Comparison of ENCODE assay signal across 35 mouse cellular contexts in the genomic region with DNA sequence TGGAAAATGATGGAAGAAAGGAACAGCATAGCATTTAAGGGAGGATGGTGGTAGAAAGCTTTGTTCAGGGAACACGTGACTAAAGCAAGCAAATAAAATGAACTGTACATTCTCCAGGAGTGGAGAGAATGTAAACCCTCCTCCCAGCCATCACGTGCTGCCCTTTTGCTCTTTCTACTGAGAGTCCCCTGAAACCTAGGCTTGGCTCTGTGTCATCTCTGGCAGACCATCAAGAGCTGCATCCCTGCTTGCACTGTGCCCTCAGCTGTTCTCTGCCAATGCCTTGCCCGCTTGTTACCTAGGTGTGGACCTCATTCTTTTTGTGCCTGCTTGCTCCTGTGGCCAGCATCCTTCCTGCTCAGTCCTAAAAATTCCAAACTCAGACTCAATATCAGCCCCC. TPM values are rescaled to one million over a fixed set of nuclear protein-coding genes. Genes with fewer than 3 reads are reported as not detected.
DNase-seq lines count a peak whose midpoint lies in the region; ATAC-seq and TF ChIP-seq lines count a peak whose summit lies in the region.
"Had no signal": no experiment of that assay in that cellular context is flagged by ENCODE, and none has a peak within 500 bp of the region (broad histone marks: within the 10 kb centered on the region; RNA-seq: fewer than 3 reads in every experiment).

No protein-coding gene starts in this region.

- H3K79me2 ChIP-seq in MEL (ENCODE audit: control insufficient read depth, insufficient read depth, low read length, poor library complexity) = no peaks in the 10 kb centered on the region

- H3K4me3 ChIP-seq in kidney, adult 2 months (ENCODE audit: insufficient read depth, low read depth, low read length) = no peak overlapping the region
- H3K4me3 ChIP-seq in kidney, embryonic 16.5 days (ENCODE audit: low read length) = no peak overlapping the region
- H3K4me3 ChIP-seq in MEL (ENCODE audit: control insufficient read depth in 1 of 2, insufficient read depth in 1 of 2, low read depth in 2 of 2, low read length in 2 of 2) = no peak overlapping the region
- H3K4me3 ChIP-seq in heart, embryonic 10.5 days = no peak overlapping the region
- H3K4me3 ChIP-seq: forebrain, embryonic 13.5 days; hindbrain, embryonic 12.5 days; intestine, embryonic 15.5 days; left cerebral cortex, adult 2 months; limb, embryonic 12.5 days; lung, embryonic 15.5 days; midbrain, embryonic 10.5 days; midbrain, embryonic 15.5 days; neural tube, embryonic 15.5 days had no signal

- H3K27ac ChIP-seq in kidney, adult 2 months (ENCODE audit: insufficient read depth, low read depth, low read length) = peak overlapping the region; percentile 98
- H3K27ac ChIP-seq in kidney, embryonic 16.5 days (ENCODE audit: low read length) = no peak overlapping the region
- H3K27ac ChIP-seq in MEL (ENCODE audit: control insufficient read depth, low read depth, low read length) = no peak overlapping the region
- H3K27ac ChIP-seq in heart, embryonic 10.5 days = no peak overlapping the region
- H3K27ac ChIP-seq: forebrain, embryonic 13.5 days; hindbrain, embryonic 12.5 days; hindbrain, postnatal 0 days; intestine, embryonic 15.5 days; left cerebral cortex, adult 2 months; limb, embryonic 12.5 days; liver, embryonic 14.5 days; lung, embryonic 15.5 days; midbrain, embryonic 10.5 days; midbrain, embryonic 15.5 days; neural tube, embryonic 15.5 days; stomach, postnatal 0 days had no signal

- TF ChIP-seq POLR2A in kidney, adult 2 months (IDR thresholded peaks at IDR 0.05; ENCODE audit: low read depth, low read length) = no peak
- TF ChIP-seq POLR2A in MEL (IDR thresholded peaks at IDR 0.05; ENCODE audit: control insufficient read depth in 1 of 2, insufficient read depth in 1 of 2, low read depth in 1 of 2, low read length in 2 of 2, poor library complexity in 1 of 2) = no peak

- TF ChIP-seq RAD21 in MEL (IDR thresholded peaks at IDR 0.05; ENCODE audit: low read depth, low read length) = no peak

- no peaks in the 10 kb centered on the region for H3K27me3 ChIP-seq in kidney, adult 2 months (replicated peaks; ENCODE audit: control insufficient read depth, insufficient read depth, low read length)
- no peaks in the 10 kb centered on the region for H3K27me3 ChIP-seq in kidney, embryonic 16.5 days (ENCODE audit: insufficient read depth, low read length)
- no peaks in the 10 kb centered on the region for H3K27me3 ChIP-seq in MEL (ENCODE audit: control insufficient read depth in 1 of 2, insufficient read depth in 2 of 2, low read length in 2 of 2)
- no peaks in the 10 kb centered on the region for H3K27me3 ChIP-seq in heart, embryonic 10.5 days (ENCODE audit: insufficient read depth, poor library complexity, severe bottlenecking)
- H3K27me3 ChIP-seq: forebrain, embryonic 13.5 days; hindbrain, embryonic 12.5 days; intestine, embryonic 15.5 days; limb, embryonic 12.5 days; lung, embryonic 15.5 days; midbrain, embryonic 15.5 days had no signal

- H3K4me2 ChIP-seq in kidney, embryonic 16.5 days (replicated peaks; ENCODE audit: low read depth, low read length) = no peak overlapping the region
- H3K4me2 ChIP-seq: forebrain, embryonic 13.5 days; heart, embryonic 11.5 days; hindbrain, embryonic 12.5 days; intestine, embryonic 15.5 days; limb, embryonic 12.5 days; lung, embryonic 15.5 days; midbrain, embryonic 15.5 days; neural tube, embryonic 15.5 days had no signal

- peak; percentile 96 for DNase-seq in kidney, adult 2 months
- no peak for DNase-seq in MEL (ENCODE audit: low read depth, low spot score)
- DNase-seq in kidney, adult 9 months = peak; percentile 95
- DNase-seq in kidney, postnatal 36 days = peak; percentile 89 to 95
- DNase-seq in heart, embryonic 10.5 days (ENCODE audit: low spot score) = no peak
- DNase-seq: cerebellum, adult 8-10 months; cerebellum, postnatal 25 days; gastrocnemius, postnatal 25 days; heart, postnatal 36 days; layer of hippocampus, adult 9-11 months; right cerebral cortex, postnatal 25 days; spleen, adult 18-20 months; thymus, postnatal 4 days had no signal

- 46% methylated on average over 3 of the region's 3 CpGs for WGBS in kidney, adult 2 months
- 82% methylated on average over 3 of the region's 3 CpGs for WGBS in kidney, embryonic 16.5 days
- 74% methylated on average over 3 of the region's 3 CpGs for WGBS in heart, embryonic 10.5 days

- ATAC-seq in kidney, embryonic 16.5 days (ENCODE audit: low FRiP score, low TSS enrichment) = no peak
- no peak for ATAC-seq in CD4-positive, CD25-positive, alpha-beta regulatory T cell, adult 4 months
- ATAC-seq: activated CD4-positive, CD25-positive, alpha-beta regulatory T cell, adult 4 months; forebrain, embryonic 13.5 days; hindbrain, postnatal 0 days; intestine, embryonic 15.5 days; midbrain, embryonic 15.5 days had no signal

- no peak for TF ChIP-seq CTCF in kidney, adult 2 months (conservative IDR thresholded peaks at IDR 0.05; ENCODE audit: insufficient read depth, insufficient read length, low read depth, low read length)
- no peak for TF ChIP-seq CTCF in MEL (IDR thresholded peaks at IDR 0.05 in 2 of 3, conservative IDR thresholded peaks at IDR 0.05 in 1 of 3; ENCODE audit: control insufficient read depth in 1 of 3, insufficient read depth in 1 of 3, low read depth in 2 of 3, low read length in 3 of 3, poor library complexity in 1 of 3, severe bottlenecking in 1 of 3)

- no peaks in the 10 kb centered on the region for H3K36me3 ChIP-seq in kidney, adult 2 months (ENCODE audit: control insufficient read depth, insufficient read depth, low read length)
- no peaks in the 10 kb centered on the region for H3K36me3 ChIP-seq in kidney, embryonic 16.5 days (ENCODE audit: insufficient read depth, low read length)
- no peaks in the 10 kb centered on the region for H3K36me3 ChIP-seq in MEL (ENCODE audit: control insufficient read depth in 1 of 2, insufficient read depth in 2 of 2, low read length in 2 of 2)
- H3K36me3 ChIP-seq in heart, embryonic 10.5 days = no peaks in the 10 kb centered on the region
- H3K36me3 ChIP-seq: hindbrain, embryonic 12.5 days; intestine, embryonic 15.5 days; limb, embryonic 12.5 days; lung, embryonic 15.5 days; midbrain, embryonic 10.5 days; midbrain, embryonic 15.5 days; neural tube, embryonic 15.5 days had no signal

- H3K4me1 ChIP-seq in kidney, adult 2 months (ENCODE audit: control insufficient read depth, insufficient read depth, low read length) = peaks cover 28% of the 10 kb centered on the region
- 0 out of 2 replicates have a peak, but pooled peaks cover 5% of the 10 kb centered on the region for H3K4me1 ChIP-seq in kidney, embryonic 16.5 days (ENCODE audit: insufficient read depth, low read length)
- no peaks in the 10 kb centered on the region for H3K4me1 ChIP-seq in MEL (ENCODE audit: control insufficient read depth in 1 of 2, insufficient read depth in 2 of 2, low read length in 2 of 2)
- H3K4me1 ChIP-seq in heart, embryonic 10.5 days = no peaks in the 10 kb centered on the region
- H3K4me1 ChIP-seq: hindbrain, embryonic 12.5 days; limb, embryonic 12.5 days had no signal

- TF ChIP-seq EP300 in MEL (IDR thresholded peaks at IDR 0.05; ENCODE audit: low read depth in 1 of 2, low read length in 2 of 2) = no peak

- no peaks in the 10 kb centered on the region for H3K9me3 ChIP-seq in kidney, embryonic 16.5 days (ENCODE audit: low read length)
- no peaks in the 10 kb centered on the region for H3K9me3 ChIP-seq in MEL (replicated peaks; ENCODE audit: insufficient read depth, low read length)
- no peaks in the 10 kb centered on the region for H3K9me3 ChIP-seq in heart, embryonic 10.5 days
- H3K9me3 ChIP-seq: forebrain, embryonic 13.5 days; hindbrain, embryonic 12.5 days; intestine, embryonic 15.5 days; limb, embryonic 12.5 days; lung, embryonic 15.5 days; midbrain, embryonic 10.5 days; midbrain, embryonic 15.5 days; neural tube, embryonic 15.5 days had no signal

- H3K9ac ChIP-seq in kidney, embryonic 16.5 days (replicated peaks; ENCODE audit: low read length) = no peak overlapping the region
- H3K9ac ChIP-seq in MEL (ENCODE audit: control insufficient read depth, low read depth, low read length, poor library complexity, severe bottlenecking) = no peak overlapping the region
- H3K9ac ChIP-seq: forebrain, embryonic 13.5 days; hindbrain, embryonic 12.5 days; intestine, embryonic 15.5 days; limb, embryonic 12.5 days; liver, embryonic 14.5 days; lung, embryonic 15.5 days; midbrain, embryonic 15.5 days; neural tube, embryonic 15.5 days had no signal

RNA-seq across cellular contexts. Expression of a gene that starts 1.5 kb away (rescaled TPM):
- 1.4 and 2.2 TPM in 2 replicates for polyA plus RNA-seq in kidney, adult 2 months (2012; rRNA removed)
- polyA plus RNA-seq in kidney, embryonic 16.5 days (2015; fragmentation: Nextera tagmentation; extraction: Ambion mirVana) = 0.10 and 0.21 TPM in 2 replicates
- 0.12 TPM in 1 of 2 replicates, not detected in the other for total RNA-seq in MEL (2012; rRNA removed)
- not detected for polyA plus RNA-seq in MEL (2012; ENCODE audit: insufficient read depth in 1 of 2, insufficient read length in 2 of 2, low read depth in 1 of 2, low replicate concordance in 2 of 2, missing spikeins in 1 of 2)
- polyA plus RNA-seq in heart, embryonic 10.5 days (2016; fragmentation: Nextera tagmentation; extraction: Ambion mirVana) = not detected in 2 replicates
- polyA plus RNA-seq in CD4-positive, CD25-positive, alpha-beta regulatory T cell, adult 4 months (2017; shearing (Covaris generic)) = not detected
- total RNA-seq: gastrocnemius, postnatal 25 days; heart, postnatal 36 days; hindbrain, postnatal 0 days; left cerebral cortex, adult 2 months; left cerebral cortex, postnatal 25 days; megakaryocyte progenitor cell, adult 5-6 weeks had no signal
- polyA plus RNA-seq: activated CD4-positive, CD25-positive, alpha-beta regulatory T cell, adult 4 months; embryonic facial prominence, embryonic 11.5 days; forebrain, embryonic 13.5 days; heart, embryonic 11.5 days; heart, embryonic 16.5 days; intestine, embryonic 15.5 days; limb, embryonic 12.5 days; liver, embryonic 14.5 days; lung, embryonic 15.5 days; midbrain, embryonic 10.5 days; midbrain, embryonic 15.5 days; stomach, postnatal 0 days; thymus, postnatal 0 days had no signal

RNA-seq across cellular contexts. Expression of a gene that starts 2.6 kb away (rescaled TPM):
- polyA plus RNA-seq in kidney, adult 2 months (2012; rRNA removed) = 78.2 and 91.7 TPM in 2 replicates
- polyA plus RNA-seq in kidney, embryonic 16.5 days (2015; fragmentation: Nextera tagmentation; extraction: Ambion mirVana) = 1.2 TPM in 2 replicates
- not detected in 2 replicates for total RNA-seq in MEL (2012; rRNA removed)
- not detected for polyA plus RNA-seq in MEL (2012; ENCODE audit: insufficient read depth in 1 of 2, insufficient read length in 2 of 2, low read depth in 1 of 2, low replicate concordance in 2 of 2, missing spikeins in 1 of 2)
- polyA plus RNA-seq in heart, embryonic 10.5 days (2016; fragmentation: Nextera tagmentation; extraction: Ambion mirVana) = not detected in 2 replicates
- polyA plus RNA-seq in CD4-positive, CD25-positive, alpha-beta regulatory T cell, adult 4 months (2017; shearing (Covaris generic)) = not detected
- total RNA-seq: megakaryocyte progenitor cell, adult 5-6 weeks had no signal
- polyA plus RNA-seq: activated CD4-positive, CD25-positive, alpha-beta regulatory T cell, adult 4 months; embryonic facial prominence, embryonic 11.5 days; forebrain, embryonic 13.5 days; heart, embryonic 11.5 days; heart, embryonic 16.5 days; hindbrain, embryonic 12.5 days; intestine, embryonic 15.5 days; limb, embryonic 12.5 days; lung, embryonic 15.5 days; midbrain, embryonic 10.5 days; midbrain, embryonic 15.5 days; thymus, postnatal 0 days had no signal

RNA-seq across cellular contexts. Expression of a gene that starts 32.3 kb away (rescaled TPM):
- 980 and 1,120 TPM in 2 replicates for polyA plus RNA-seq in kidney, adult 2 months (2012; rRNA removed)
- polyA plus RNA-seq in kidney, embryonic 16.5 days (2015; fragmentation: Nextera tagmentation; extraction: Ambion mirVana) = 54.0 and 59.8 TPM in 2 replicates
- not detected in 2 replicates for total RNA-seq in MEL (2012; rRNA removed)
- not detected for polyA plus RNA-seq in MEL (2012; ENCODE audit: insufficient read depth in 1 of 2, insufficient read length in 2 of 2, low read depth in 1 of 2, low replicate concordance in 2 of 2, missing spikeins in 1 of 2)
- not detected in 2 replicates for polyA plus RNA-seq in heart, embryonic 10.5 days (2016; fragmentation: Nextera tagmentation; extraction: Ambion mirVana)
- polyA plus RNA-seq in CD4-positive, CD25-positive, alpha-beta regulatory T cell, adult 4 months (2017; shearing (Covaris generic)) = under 1 TPM in 1 of 2 experiments, not detected in 1; 0.04 TPM
- total RNA-seq: adrenal gland, adult 8-10 months; gastrocnemius, postnatal 25 days; heart, postnatal 36 days; left cerebral cortex, adult 2 months; left cerebral cortex, postnatal 25 days; megakaryocyte progenitor cell, adult 5-6 weeks had no signal
- polyA plus RNA-seq: embryonic facial prominence, embryonic 11.5 days; forebrain, embryonic 13.5 days; heart, embryonic 11.5 days; heart, embryonic 16.5 days; hindbrain, embryonic 12.5 days; intestine, embryonic 15.5 days; limb, embryonic 12.5 days; liver, embryonic 14.5 days; midbrain, embryonic 10.5 days; midbrain, embryonic 15.5 days; neural tube, embryonic 15.5 days; stomach, postnatal 0 days; thymus, postnatal 0 days had no signal

RNA-seq across cellular contexts. Expression of a gene that starts 42.7 kb away (rescaled TPM):
- polyA plus RNA-seq in kidney, adult 2 months (2012; rRNA removed) = 2,888 and 4,030 TPM in 2 replicates
- polyA plus RNA-seq in kidney, embryonic 16.5 days (2015; fragmentation: Nextera tagmentation; extraction: Ambion mirVana) = 8.3 and 10.0 TPM in 2 replicates
- total RNA-seq in MEL (2012; rRNA removed) = not detected in 2 replicates
- not detected for polyA plus RNA-seq in MEL (2012; ENCODE audit: insufficient read depth in 1 of 2, insufficient read length in 2 of 2, low read depth in 1 of 2, low replicate concordance in 2 of 2, missing spikeins in 1 of 2)
- 0.20 TPM in 1 of 2 replicates, not detected in the other for polyA plus RNA-seq in heart, embryonic 10.5 days (2016; fragmentation: Nextera tagmentation; extraction: Ambion mirVana)
- not detected for polyA plus RNA-seq in CD4-positive, CD25-positive, alpha-beta regulatory T cell, adult 4 months (2017; shearing (Covaris generic))
- total RNA-seq: adrenal gland, adult 8-10 months; gastrocnemius, postnatal 25 days; heart, postnatal 36 days; hindbrain, postnatal 0 days; left cerebral cortex, adult 2 months; left cerebral cortex, postnatal 25 days; megakaryocyte progenitor cell, adult 5-6 weeks had no signal
- polyA plus RNA-seq: activated CD4-positive, CD25-positive, alpha-beta regulatory T cell, adult 4 months; embryonic facial prominence, embryonic 11.5 days; forebrain, embryonic 13.5 days; heart, embryonic 11.5 days; heart, embryonic 16.5 days; hindbrain, embryonic 12.5 days; hindbrain, postnatal 0 days; intestine, embryonic 15.5 days; limb, embryonic 12.5 days; liver, embryonic 14.5 days; lung, embryonic 15.5 days; midbrain, embryonic 10.5 days; midbrain, embryonic 15.5 days; neural tube, embryonic 15.5 days; stomach, postnatal 0 days had no signal

Comparison
In these comparisons a context has a peak if more than half of its experiments do, and no peak if none do; other contexts are left out.
1. RNA of a gene that starts 2.6 kb away (polyA plus RNA-seq): 78.2 to 91.7 TPM in kidney, adult 2 months; 1.2 TPM in kidney, embryonic 16.5 days, not detected in MEL, not detected in heart, embryonic 10.5 days and not detected in CD4-positive, CD25-positive, alpha-beta regulatory T cell, adult 4 months; every median in the first group is over 10 times any median in the second.
2. DNase-seq: peak in kidney, adult 2 months (single experiment), kidney, adult 9 months (single experiment) and kidney, postnatal 36 days (2 of 2); none in MEL (single experiment) and heart, embryonic 10.5 days (single experiment).
3. RNA of a gene that starts 32.3 kb away (polyA plus RNA-seq): 980 to 1,120 TPM in kidney, adult 2 months and 54.0 to 59.8 TPM in kidney, embryonic 16.5 days; 0.04 TPM in CD4-positive, CD25-positive, alpha-beta regulatory T cell, adult 4 months, not detected in MEL and not detected in heart, embryonic 10.5 days; every median in the first group is over 10 times any median in the second.